Mouse (Mus musculus) lung, adult 2 months (tissue): ENCODE measurements around the gene Ubox5. TPM values are rescaled to one million over a fixed set of nuclear protein-coding genes. Genes with fewer than 3 reads are reported as not detected.
A peak's percentile ranks its signal among the peaks of the same experiment; 100 is the strongest.

Source experiments
- DNase-seq: peaks from one replicate; pipeline ENCODE4 v3.0.0; 2022
- H3K4me1 ChIP-seq: fragments of 200-500 bp; 2 replicates; pipeline ENCODE4 v1.6.1; 2011; ENCODE audit warnings: low read length; ENCODE audit not compliant: control insufficient read depth, insufficient read depth
- H3K4me3 ChIP-seq: fragments of 200-500 bp; replicated peaks from 2 replicates; pipeline ENCODE3; 2011; ENCODE audit warnings: low read depth, mild to moderate bottlenecking, control low read depth, low read length; ENCODE audit errors: extremely low read depth
- CTCF ChIP-seq: fragments of 200-500 bp; IDR thresholded peaks from 2 replicates; pipeline ENCODE4 v1.5.1; 2011; ENCODE audit warnings: mild to moderate bottlenecking, low read length, control low read depth; ENCODE audit not compliant: insufficient read depth
- POLR2A ChIP-seq: fragments of 200-500 bp; IDR thresholded peaks from 2 replicates; pipeline ENCODE4 v1.6.1; 2011; ENCODE audit warnings: low read depth, mild to moderate bottlenecking, control low read depth, low read length, borderline replicate concordance; ENCODE audit errors: extremely low read depth
- WGBS: fragments of 180-500 bp; shearing (Covaris S2); methylation state at CpG from one replicate; pipeline ENCODE4 v1.1.7; 2018; 5-methylcytosine and 5-hydroxymethylcytosine counted together
- polyA plus RNA-seq: library from polyadenylated mRNA; depleted of rRNA; stranded (reverse); fragments of >200 nt; gene quantifications from 2 replicates; pipeline ENCODE4 v1.2.3, GENCODE M21; 2012

Ubox5 gene
- polyA plus RNA-seq, 1 experiment, result 6.0 TPM

GRCm38 (mm10) chr2:130634739-130635411, 5.0 kb upstream of the Ubox5 start:
- Histone ChIP-seq H3K4me3 (peak overlapping the region; percentile 11), H3K4me1 (peaks cover 3% of the 10 kb centered on the region; the same call in 1 of the 2 replicates)
- DNase-seq, result peak; percentile 22
- TF ChIP-seq CTCF (no peak), POLR2A (no peak)
- WGBS, result 10% methylated on average over 38 of the region's 38 CpGs

- Histone ChIP-seq H3K4me1 (peaks cover 3% of the 10 kb centered on the region), H3K4me3 (no peak overlapping the region)
- no peak for DNase-seq
- 32% methylated on average over 14 of the region's 14 CpGs for WGBS
- TF ChIP-seq POLR2A (no peak), CTCF (no peak)
These were observed 4.3 kb upstream of the Ubox5 start for GRCm38 (mm10) chr2:130634006-130634738.

GRCm38 (mm10) chr2:130632887-130633675, 3.2 kb upstream of the Ubox5 start:
- Histone ChIP-seq H3K4me3 (no peak overlapping the region), H3K4me1 (peaks cover 8% of the 10 kb centered on the region)
- DNase-seq, result no peak
- no peak for TF ChIP-seq CTCF
- no peak for TF ChIP-seq POLR2A
- WGBS, result 59% methylated on average over 5 of the region's 5 CpGs

GRCm38 (mm10) chr2:130632416-130632815, 2.6 kb upstream of the Ubox5 start:
- no peak for DNase-seq
- no peak for TF ChIP-seq POLR2A
- TF ChIP-seq CTCF, result no peak
- no peak overlapping the region for H3K4me3 ChIP-seq
- WGBS, result 84% methylated on average over 1 of the region's 1 CpGs
- H3K4me1 ChIP-seq, result peaks cover 8% of the 10 kb centered on the region

GRCm38 (mm10) chr2:130629080-130629838, 579 bp downstream of the Ubox5 start:
- 1% methylated on average over 37 of the region's 37 CpGs for WGBS
- no peak for DNase-seq
- peaks cover 6% of the 10 kb centered on the region; the same call in 1 of the 2 replicates for H3K4me1 ChIP-seq
- no peak for TF ChIP-seq POLR2A
- no peak for TF ChIP-seq CTCF
- peak overlapping the region; percentile 71 for H3K4me3 ChIP-seq

GRCm38 (mm10) chr2:130628424-130628823, 1.4 kb downstream of the Ubox5 start:
- 63% methylated on average over 3 of the region's 3 CpGs for WGBS
- no peak for DNase-seq
- TF ChIP-seq POLR2A, result no peak
- no peak for TF ChIP-seq CTCF
- H3K4me3 ChIP-seq, result no peak overlapping the region
- peaks cover 6% of the 10 kb centered on the region; the same call in 1 of the 2 replicates for H3K4me1 ChIP-seq

GRCm38 (mm10) chr2:130618972-130619371, 10.9 kb downstream of the Ubox5 start:
- 88% methylated on average over 7 of the region's 7 CpGs for WGBS
- no peaks in the 10 kb centered on the region for H3K4me1 ChIP-seq
- no peak overlapping the region for H3K4me3 ChIP-seq
- DNase-seq, result no peak
- no peak for TF ChIP-seq CTCF
- no peak for TF ChIP-seq POLR2A

- TF ChIP-seq POLR2A (no peak), CTCF (peak; percentile 37; the same call in 1 of the 2 replicates)
- WGBS, result 74% methylated on average over 3 of the region's 3 CpGs
- DNase-seq, result no peak
- Histone ChIP-seq H3K4me3 (no peak overlapping the region), H3K4me1 (no peaks in the 10 kb centered on the region)
These were observed 16.7 kb downstream of the Ubox5 start for GRCm38 (mm10) chr2:130613091-130613490.

- 67% methylated on average over 4 of the region's 4 CpGs for WGBS
- no peaks in the 10 kb centered on the region for H3K4me1 ChIP-seq
- DNase-seq, result no peak
- TF ChIP-seq CTCF (no peak), POLR2A (no peak)
- no peak overlapping the region for H3K4me3 ChIP-seq
These were observed 27.6 kb downstream of the Ubox5 start for GRCm38 (mm10) chr2:130602195-130602594.
